Mouse (Mus musculus) hindbrain, embryonic 11.5 days (tissue): ENCODE results near the gene Tmem268. TPM values are rescaled to one million over a fixed set of nuclear protein-coding genes. Genes with fewer than 3 reads are reported as not detected.

Source experiments
- ATAC-seq: fragments of 200-750 bp; cut with Nextera tagmentation; 2 replicates; pipeline ENCODE4 v1.8.0; 2017; ENCODE audit warnings: mild to moderate bottlenecking, moderate TSS enrichment, moderate library complexity; ENCODE audit not compliant: low FRiP score
- DNase-seq: peaks from one replicate; pipeline ENCODE4 v3.0.0-alpha.2; 2015; ENCODE audit warnings: low spot score
- H3K27ac ChIP-seq: fragments of 300-500 bp; sonication (generic); 2 replicates; pipeline ENCODE4 v1.5.1; 2014; ENCODE audit warnings: mild to moderate bottlenecking, low read depth, low read length
- H3K27me3 ChIP-seq: fragments of 300-500 bp; sonication (generic); 2 replicates; pipeline ENCODE4 v1.6.1; 2014; ENCODE audit warnings: mild to moderate bottlenecking, low read length, moderate library complexity, mixed read lengths; ENCODE audit not compliant: control insufficient read depth, insufficient read depth
- H3K36me3 ChIP-seq: fragments of 300-500 bp; sonication (generic); 2 replicates; pipeline ENCODE4 v1.6.1; 2014; ENCODE audit warnings: mild to moderate bottlenecking, low read length, moderate library complexity, mixed read lengths; ENCODE audit not compliant: control insufficient read depth, insufficient read depth
- H3K4me1 ChIP-seq: fragments of 300-500 bp; sonication (generic); replicated peaks from 2 replicates; pipeline ENCODE4 v1.6.1; 2014; ENCODE audit warnings: low read length, mixed read lengths; ENCODE audit not compliant: control insufficient read depth, insufficient read depth
- H3K4me2 ChIP-seq: fragments of 300-500 bp; sonication (generic); replicated peaks from 2 replicates; pipeline ENCODE4 v1.6.1; 2014; ENCODE audit warnings: mild to moderate bottlenecking, low read depth, low read length
- H3K4me3 ChIP-seq: fragments of 300-500 bp; sonication (generic); 2 replicates; pipeline ENCODE4 v1.5.1; 2014; ENCODE audit warnings: low read depth, low read length
- H3K9ac ChIP-seq: fragments of 300-500 bp; sonication (generic); 2 replicates; pipeline ENCODE4 v1.6.1; 2014; ENCODE audit warnings: low read depth, low read length
- H3K9me3 ChIP-seq: fragments of 300-500 bp; sonication (generic); 2 replicates; pipeline ENCODE4 v1.6.1; 2016; ENCODE audit warnings: low read length; ENCODE audit not compliant: control insufficient read depth
- WGBS: fragments of 180-500 bp; shearing (Covaris S2); extraction: QIAGEN DNeasy Blood & Tissue Kit; methylation state at CpG from one replicate; pipeline ENCODE4 v1.1.7; 2014; 5-methylcytosine and 5-hydroxymethylcytosine counted together
- polyA plus RNA-seq: library from polyadenylated mRNA; unstranded; fragments of >200 nt; fragmentation: Nextera tagmentation; extraction: Ambion mirVana; gene quantifications from 2 replicates; pipeline ENCODE4 v1.2.1, GENCODE M21; 2014

Gene Tmem268
- polyA plus RNA-seq, 1 experiment from 2014 or later, result 4.7 TPM

DNA sequence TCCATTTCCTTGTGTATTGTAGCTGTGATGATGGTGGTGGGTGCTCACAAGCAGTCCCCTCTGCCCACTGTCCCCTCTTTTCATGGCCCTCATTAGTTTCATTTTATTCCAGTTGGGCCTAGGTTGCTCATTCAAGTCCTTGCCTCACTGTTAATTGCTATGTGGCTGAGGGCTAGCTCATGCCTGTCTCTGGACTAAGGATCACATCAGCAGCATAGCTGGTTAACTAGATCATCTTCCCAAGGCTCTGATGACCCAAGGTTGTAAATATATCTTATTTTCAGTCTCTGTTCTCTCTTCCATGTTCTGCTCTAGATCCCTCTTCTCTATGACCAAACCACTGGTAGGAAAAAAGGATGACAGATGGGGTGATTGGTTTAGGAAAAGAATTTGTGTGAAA, 42.7 kb downstream of the Tmem268 start:
- no peaks in the 10 kb centered on the region for H3K9me3 ChIP-seq
- no peaks in the 10 kb centered on the region for H3K27me3 ChIP-seq
- ATAC-seq (no peak), DNase-seq (no peak)
- no peak overlapping the region for H3K4me3 ChIP-seq
- no peak overlapping the region for H3K4me2 ChIP-seq
- H3K9ac ChIP-seq, result no peak overlapping the region
- H3K4me1 ChIP-seq, result no peaks in the 10 kb centered on the region
- no peaks in the 10 kb centered on the region for H3K36me3 ChIP-seq
- H3K27ac ChIP-seq, result no peak overlapping the region

- no peak within 1 kb of the TSS for H3K4me2 ChIP-seq
- H3K4me3 ChIP-seq, result no peak within 1 kb of the TSS
- no peaks in the 10 kb centered on the region for H3K36me3 ChIP-seq
- no peak for ATAC-seq
- 71% methylated on average over 3 of the region's 3 CpGs for WGBS
- H3K4me1 ChIP-seq, result no peaks in the 10 kb centered on the region
- H3K9me3 ChIP-seq, result no peaks in the 10 kb centered on the region
- no peak within 1 kb of the TSS for H3K27ac ChIP-seq
- no peaks in the 10 kb centered on the region for H3K27me3 ChIP-seq
- no peak within 1 kb of the TSS for H3K9ac ChIP-seq
- DNase-seq, result no peak
Measured at GRCm38 (mm10) chr4:63604945-63605344, 46.4 kb downstream of the Tmem268 start, which contains the start of gene Gm11213. Gene Gm11213, minus strand, starts transcription at chr4:63605261.

GRCm38 (mm10) chr4:63605545-63605944, 47.0 kb downstream of the Tmem268 start:
- Histone ChIP-seq H3K36me3 (no peaks in the 10 kb centered on the region), H3K4me2 (no peak overlapping the region), H3K9ac (no peak overlapping the region), H3K4me3 (no peak overlapping the region), H3K27ac (no peak overlapping the region), H3K4me1 (no peaks in the 10 kb centered on the region), H3K27me3 (no peaks in the 10 kb centered on the region), H3K9me3 (no peaks in the 10 kb centered on the region)
- DNase-seq, result no peak
- WGBS, result 91% methylated on average over 3 of the region's 3 CpGs
- ATAC-seq, result no peak

DNA sequence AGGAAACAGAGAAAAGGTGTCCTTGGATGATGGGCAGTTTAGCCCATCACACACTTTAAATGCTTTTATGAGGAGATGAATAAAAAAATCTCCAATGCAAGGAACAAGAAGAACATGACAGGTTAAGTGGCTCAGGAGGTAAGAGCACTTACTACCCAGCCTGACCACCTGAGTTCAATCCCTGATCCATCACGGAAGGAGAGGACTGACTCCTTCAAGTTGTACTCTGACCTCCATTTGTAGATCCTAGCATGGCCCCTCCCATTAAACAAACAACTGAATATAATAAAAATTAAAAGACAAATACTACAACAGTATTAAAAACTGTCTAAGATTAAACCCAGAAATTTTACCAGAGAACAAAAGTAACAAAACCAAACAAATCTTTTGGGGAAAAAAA, 47.4 kb downstream of the Tmem268 start:
- Histone ChIP-seq H3K9ac (no peak overlapping the region), H3K27me3 (no peaks in the 10 kb centered on the region), H3K4me3 (no peak overlapping the region), H3K36me3 (no peaks in the 10 kb centered on the region), H3K4me2 (no peak overlapping the region), H3K27ac (no peak overlapping the region), H3K9me3 (no peaks in the 10 kb centered on the region), H3K4me1 (no peaks in the 10 kb centered on the region)
- ATAC-seq (no peak), DNase-seq (no peak)
- WGBS, result 88% methylated on average over 1 of the region's 1 CpGs

- H3K4me3 ChIP-seq, result no peak overlapping the region
- H3K4me2 ChIP-seq, result no peak overlapping the region
- ATAC-seq (no peak), DNase-seq (no peak)
- H3K9ac ChIP-seq, result no peak overlapping the region
- H3K4me1 ChIP-seq, result no peaks in the 10 kb centered on the region
- no peaks in the 10 kb centered on the region for H3K27me3 ChIP-seq
- WGBS, result 81% methylated on average over 7 of the region's 7 CpGs
- no peaks in the 10 kb centered on the region for H3K9me3 ChIP-seq
- H3K27ac ChIP-seq, result no peak overlapping the region
- no peaks in the 10 kb centered on the region for H3K36me3 ChIP-seq
Measured at GRCm38 (mm10) chr4:63608391-63608790, 49.8 kb downstream of the Tmem268 start.

- Histone ChIP-seq H3K4me1 (no peaks in the 10 kb centered on the region), H3K4me3 (no peak overlapping the region), H3K9me3 (no peaks in the 10 kb centered on the region), H3K27ac (no peak overlapping the region), H3K36me3 (no peaks in the 10 kb centered on the region), H3K4me2 (no peak overlapping the region), H3K9ac (no peak overlapping the region), H3K27me3 (no peaks in the 10 kb centered on the region)
- ATAC-seq, result no peak
- DNase-seq, result no peak
- 83% methylated on average over 2 of the region's 2 CpGs for WGBS
Measured at GRCm38 (mm10) chr4:63621861-63622260, 63.3 kb downstream of the Tmem268 start.

- Histone ChIP-seq H3K36me3 (no peaks in the 10 kb centered on the region), H3K4me2 (no peak within 1 kb of the TSS), H3K4me1 (no peaks in the 10 kb centered on the region), H3K27ac (no peak within 1 kb of the TSS), H3K9ac (no peak within 1 kb of the TSS), H3K4me3 (no peak within 1 kb of the TSS), H3K9me3 (no peaks in the 10 kb centered on the region), H3K27me3 (no peaks in the 10 kb centered on the region)
- DNase-seq, result peak; percentile 60
- ATAC-seq, result no peak; the same call in 1 of the 2 replicates
- 60% methylated on average over 5 of the region's 5 CpGs for WGBS
Measured at GRCm38 (mm10) chr4:63622378-63622835, 63.8 kb downstream of the Tmem268 start, which contains the start of gene Tex48. Gene Tex48, minus strand, starts transcription at chr4:63622428.

DNA sequence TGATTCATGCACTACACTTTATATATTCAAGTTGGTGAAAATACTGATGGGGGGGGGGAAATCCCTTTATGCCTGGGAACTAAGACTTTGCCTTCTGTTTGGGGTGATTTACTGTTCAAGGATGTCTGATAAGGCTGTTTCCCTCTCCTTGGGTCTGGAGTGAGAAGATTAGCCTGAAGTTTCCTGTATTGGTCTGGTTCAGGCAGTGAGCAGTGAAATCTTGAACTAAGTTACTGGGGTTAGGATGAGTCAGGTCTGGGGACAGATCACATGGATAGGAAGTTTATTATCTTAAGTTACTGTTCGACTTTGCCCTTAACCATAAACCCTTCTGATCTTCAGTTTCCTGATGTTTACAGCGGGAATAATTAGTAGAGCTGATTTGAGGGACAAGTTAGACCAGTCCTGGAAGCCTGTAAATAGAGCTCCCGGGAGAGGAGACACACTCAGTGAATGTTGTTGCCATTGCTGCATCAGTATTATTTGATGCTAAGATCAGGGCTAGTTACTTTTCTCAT, 67.0 kb downstream of the Tmem268 start:
- Histone ChIP-seq H3K27ac (no peak overlapping the region), H3K4me2 (no peak overlapping the region), H3K4me3 (no peak overlapping the region), H3K9me3 (no peaks in the 10 kb centered on the region), H3K4me1 (no peaks in the 10 kb centered on the region), H3K36me3 (no peaks in the 10 kb centered on the region), H3K9ac (no peak overlapping the region), H3K27me3 (no peaks in the 10 kb centered on the region)
- no peak for ATAC-seq
- no peak for DNase-seq
- 76% methylated on average over 3 of the region's 3 CpGs for WGBS

DNA sequence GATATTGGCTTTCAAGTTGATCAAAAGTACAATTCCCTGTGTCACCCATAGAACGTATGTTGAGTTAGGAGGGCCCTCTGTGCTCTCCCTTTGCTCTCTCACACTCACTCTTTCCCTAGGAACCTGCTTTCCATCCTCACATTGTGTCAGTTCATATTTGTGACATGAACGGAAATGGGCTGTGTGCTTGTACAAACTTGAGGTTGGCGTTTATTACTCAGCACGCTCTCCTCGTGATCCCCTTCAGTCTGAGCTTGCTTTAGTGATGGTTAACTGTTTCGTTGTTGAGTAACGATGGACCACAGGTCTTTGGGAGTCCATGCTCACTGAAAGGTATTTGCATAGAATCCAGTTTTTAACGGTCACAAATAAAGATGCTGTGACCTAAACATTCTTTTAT, 68.5 kb downstream of the Tmem268 start:
- Histone ChIP-seq H3K4me3 (no peak overlapping the region), H3K27ac (no peak overlapping the region), H3K9ac (no peak overlapping the region), H3K27me3 (no peaks in the 10 kb centered on the region), H3K9me3 (no peaks in the 10 kb centered on the region), H3K4me2 (no peak overlapping the region), H3K36me3 (no peaks in the 10 kb centered on the region), H3K4me1 (no peaks in the 10 kb centered on the region)
- WGBS, result 89% methylated on average over 8 of the region's 8 CpGs
- DNase-seq (no peak), ATAC-seq (no peak)
